Comparison of ENCODE assay signal across 8 mouse cellular contexts in genomic region chr15:87544401-87545129, GRCm38 (mm10). TPM values are rescaled to one million over a fixed set of nuclear protein-coding genes. Genes with fewer than 3 reads are reported as not detected.
DNase-seq lines count a peak whose midpoint lies in the region; ATAC-seq and TF ChIP-seq lines count a peak whose summit lies in the region.

No protein-coding gene starts in this region.

- WGBS in kidney, postnatal 0 days: under 1% methylated on average over 69 of the region's 84 CpGs
- under 1% methylated on average over 73 of the region's 84 CpGs for WGBS in forebrain, embryonic 11.5 days
- WGBS in hindbrain, embryonic 16.5 days: under 1% methylated on average over 57 of the region's 84 CpGs
- under 1% methylated on average over 53 of the region's 84 CpGs for WGBS in stomach, embryonic 14.5 days

- no peaks in the 10 kb centered on the region for H3K36me3 ChIP-seq in kidney, postnatal 0 days (ENCODE audit: insufficient read depth, low read length)
- no peaks in the 10 kb centered on the region for H3K36me3 ChIP-seq in forebrain, embryonic 11.5 days (ENCODE audit: control insufficient read depth, insufficient read depth, low read length)
- no peaks in the 10 kb centered on the region for H3K36me3 ChIP-seq in hindbrain, embryonic 16.5 days (ENCODE audit: control insufficient read depth, insufficient read depth, low read length)
- H3K36me3 ChIP-seq in stomach, embryonic 14.5 days (ENCODE audit: control insufficient read depth, insufficient read depth, low read length): no peaks in the 10 kb centered on the region

- no peak for TF ChIP-seq CTCF in kidney, postnatal 0 days (IDR thresholded peaks at IDR 0.05; ENCODE audit: low read depth)

- no peaks in the 10 kb centered on the region; the same call in 1 of the 2 replicates for H3K4me1 ChIP-seq in kidney, postnatal 0 days (replicated peaks; ENCODE audit: insufficient read depth, low read length)
- peaks cover 12% of the 10 kb centered on the region for H3K4me1 ChIP-seq in forebrain, embryonic 11.5 days (replicated peaks; ENCODE audit: control insufficient read depth, insufficient read depth, low read length)
- peaks cover 36% of the 10 kb centered on the region for H3K4me1 ChIP-seq in hindbrain, embryonic 16.5 days (ENCODE audit: control insufficient read depth, insufficient read depth, low read depth, low read length)
- H3K4me1 ChIP-seq in stomach, embryonic 14.5 days (ENCODE audit: control insufficient read depth, insufficient read depth, low read length): no peaks in the 10 kb centered on the region

- H3K9ac ChIP-seq in kidney, postnatal 0 days (ENCODE audit: low read depth, low read length): peak overlapping the region; percentile 51
- H3K9ac ChIP-seq in forebrain, embryonic 11.5 days (ENCODE audit: low read length): peak overlapping the region; percentile 86
- H3K9ac ChIP-seq in hindbrain, embryonic 16.5 days (ENCODE audit: low read depth, low read length): peak overlapping the region; percentile 93
- H3K9ac ChIP-seq in stomach, embryonic 14.5 days (replicated peaks; ENCODE audit: low read depth, low read length): peak overlapping the region; percentile 26

- ATAC-seq in kidney, postnatal 0 days (replicated peaks; ENCODE audit: low FRiP score, low read depth): peak; percentile 76
- ATAC-seq in forebrain, embryonic 11.5 days (replicated peaks; ENCODE audit: low FRiP score): peak; percentile 59
- ATAC-seq in hindbrain, embryonic 16.5 days: peak; percentile 48
- ATAC-seq in stomach, embryonic 14.5 days (ENCODE audit: insufficient number of reproducible peaks, insufficient read depth, low FRiP score, low read depth): peak; percentile 69; the same call in 1 of the 2 replicates
- no peak for ATAC-seq in megakaryocyte-erythroid progenitor cell, adult 5-6 weeks (replicated peaks; ENCODE audit: low FRiP score, low TSS enrichment, poor library complexity, severe bottlenecking)

- H3K27ac ChIP-seq in kidney, postnatal 0 days: no peak overlapping the region
- no peak overlapping the region for H3K27ac ChIP-seq in forebrain, embryonic 11.5 days (ENCODE audit: low read depth, low read length)
- peak overlapping the region; percentile 84 for H3K27ac ChIP-seq in hindbrain, embryonic 16.5 days (ENCODE audit: low read depth, low read length)
- H3K27ac ChIP-seq in stomach, embryonic 14.5 days (ENCODE audit: low read length): no peak overlapping the region

- peak overlapping the region; percentile 83 for H3K4me2 ChIP-seq in kidney, postnatal 0 days (ENCODE audit: low read length)
- H3K4me2 ChIP-seq in forebrain, embryonic 11.5 days (ENCODE audit: low read depth, low read length, severe bottlenecking): peak overlapping the region; percentile 84
- peak overlapping the region; percentile 76 for H3K4me2 ChIP-seq in hindbrain, embryonic 16.5 days (ENCODE audit: low read length)
- peak overlapping the region; percentile 93 for H3K4me2 ChIP-seq in stomach, embryonic 14.5 days (replicated peaks; ENCODE audit: low read depth, low read length)

- peaks cover 57% of the 10 kb centered on the region for H3K27me3 ChIP-seq in kidney, postnatal 0 days (ENCODE audit: insufficient read depth, low read length)
- H3K27me3 ChIP-seq in forebrain, embryonic 11.5 days (ENCODE audit: control insufficient read depth, insufficient read depth, low read length): no peaks in the 10 kb centered on the region
- H3K27me3 ChIP-seq in hindbrain, embryonic 16.5 days (replicated peaks; ENCODE audit: control insufficient read depth, insufficient read depth, low read length): no peaks in the 10 kb centered on the region; the same call in 1 of the 2 replicates
- H3K27me3 ChIP-seq in stomach, embryonic 14.5 days (ENCODE audit: control insufficient read depth, insufficient read depth, low read length): peaks cover 33% of the 10 kb centered on the region

- peak overlapping the region; percentile 41 for H3K4me3 ChIP-seq in kidney, postnatal 0 days (replicated peaks; ENCODE audit: low read depth, low read length)
- H3K4me3 ChIP-seq in forebrain, embryonic 11.5 days (ENCODE audit: low read depth, low read length): peak overlapping the region; percentile 73
- peak overlapping the region; percentile 90 for H3K4me3 ChIP-seq in hindbrain, embryonic 16.5 days (ENCODE audit: low read length)
- peak overlapping the region; percentile 43 for H3K4me3 ChIP-seq in stomach, embryonic 14.5 days (ENCODE audit: low read depth, low read length)

- DNase-seq in kidney, postnatal 0 days (ENCODE audit: low spot score): peak; percentile 84
- no peak for DNase-seq in kidney, adult 9 months
- DNase-seq in brain, embryonic 18.5 days (ENCODE audit: low read depth, low spot score): peak; percentile 24
- peak; percentile 82 for DNase-seq in forebrain, embryonic 11.5 days (ENCODE audit: low spot score)
- peak; percentile 0 for DNase-seq in lung, postnatal 25 days (ENCODE audit: low spot score)

- H3K9me3 ChIP-seq in kidney, postnatal 0 days (replicated peaks; ENCODE audit: low read length): no peaks in the 10 kb centered on the region
- no peaks in the 10 kb centered on the region for H3K9me3 ChIP-seq in forebrain, embryonic 11.5 days (ENCODE audit: control insufficient read depth, low read length)
- no peaks in the 10 kb centered on the region for H3K9me3 ChIP-seq in hindbrain, embryonic 16.5 days (ENCODE audit: control insufficient read depth, low read length)
- H3K9me3 ChIP-seq in stomach, embryonic 14.5 days (ENCODE audit: control insufficient read depth, low read depth, low read length): no peaks in the 10 kb centered on the region

RNA-seq across cellular contexts. Expression of gene Fam19a5, which starts 0.5 kb away (rescaled TPM):
- 5.4 and 5.9 TPM in 2 replicates for polyA plus RNA-seq in kidney, postnatal 0 days (2015; fragmentation: Nextera tagmentation; extraction: Ambion mirVana)
- polyA plus RNA-seq in forebrain, embryonic 11.5 days (2014; fragmentation: Nextera tagmentation; extraction: Ambion mirVana): 6.5 and 7.6 TPM in 2 replicates
- polyA plus RNA-seq in hindbrain, embryonic 16.5 days (2015; fragmentation: Nextera tagmentation; extraction: Ambion mirVana): 27.8 and 28.3 TPM in 2 replicates
- polyA plus RNA-seq in stomach, embryonic 14.5 days (2014; fragmentation: Nextera tagmentation; extraction: Ambion mirVana): 3.6 and 3.7 TPM in 2 replicates
- total RNA-seq in megakaryocyte-erythroid progenitor cell, adult 5-6 weeks (2014; fragmentation: Nextera tagmentation): not detected in 2 replicates
- not detected in 2 replicates for total RNA-seq in megakaryocyte-erythroid progenitor cell, adult 5-6 weeks (2017)

Comparison
In these comparisons a context has a peak if more than half of its experiments do, and no peak if none do; other contexts are left out.
1. H3K9ac ChIP-seq: peak in every context shown above with its lines; median percentile 93 in hindbrain, embryonic 16.5 days; 86 in forebrain, embryonic 11.5 days; 51 in kidney, postnatal 0 days; 26 in stomach, embryonic 14.5 days.